In genomic region chr7:74386257-74386656, GRCm38 (mm10) we compare ENCODE assay signal across 9 mouse cellular contexts.
DNase-seq lines count a peak whose midpoint lies in the region; ATAC-seq and TF ChIP-seq lines count a peak whose summit lies in the region.
"Had no signal": no experiment of that assay in that cellular context is flagged by ENCODE, and none has a peak within 500 bp of the region (broad histone marks: within the 10 kb centered on the region; RNA-seq: fewer than 3 reads in every experiment).

No protein-coding gene starts in this region.

- POLR2A ChIA-PET in Patski (lab: Charles Lee), result no interaction called here

- no peaks in the 10 kb centered on the region for H3K9me3 ChIP-seq in hindbrain, embryonic 16.5 days (ENCODE audit: control insufficient read depth, low read length)
- H3K9me3 ChIP-seq in hindbrain, embryonic 10.5 days, result no peaks in the 10 kb centered on the region

- H3K27ac ChIP-seq in hindbrain, embryonic 16.5 days (ENCODE audit: low read depth, low read length), result no peak overlapping the region
- H3K27ac ChIP-seq in hindbrain, embryonic 10.5 days, result no peak overlapping the region
- H3K27ac ChIP-seq: macrophage had no signal

- no peak overlapping the region for H3K4me3 ChIP-seq in hindbrain, embryonic 16.5 days (ENCODE audit: low read length)
- no peak overlapping the region for H3K4me3 ChIP-seq in hindbrain, embryonic 10.5 days

- TF ChIP-seq CTCF in Patski (IDR thresholded peaks at IDR 0.05), result no peak

- WGBS in hindbrain, embryonic 16.5 days, result 62% methylated on average over 5 of the region's 5 CpGs
- WGBS in hindbrain, embryonic 10.5 days, result 84% methylated on average over 5 of the region's 5 CpGs

- no peak overlapping the region for H3K4me2 ChIP-seq in hindbrain, embryonic 16.5 days (ENCODE audit: low read length)

- no peaks in the 10 kb centered on the region for H3K36me3 ChIP-seq in hindbrain, embryonic 16.5 days (ENCODE audit: control insufficient read depth, insufficient read depth, low read length)
- no peaks in the 10 kb centered on the region for H3K36me3 ChIP-seq in hindbrain, embryonic 10.5 days

- H3K9ac ChIP-seq in hindbrain, embryonic 16.5 days (ENCODE audit: low read depth, low read length), result no peak overlapping the region

- DNase-seq in hindbrain, embryonic 10.5 days (ENCODE audit: low spot score), result no peak
- DNase-seq in MN1 (ENCODE audit: low spot score) (peak; percentile 83), Patski (ENCODE audit: low read depth, low spot score) (no peak)
- DNase-seq in heart, postnatal 10 days, result peak; percentile 59 to 61
- no peak for DNase-seq in thymus, postnatal 25 days
- no peak for DNase-seq in gastrocnemius, postnatal 25 days

- intact Hi-C loops in heart, postnatal 10 days (cut with DNase I), result no loop called here

- in situ Hi-C loops in Patski (cut with MboI; ENCODE audit: low pct_unique_long_range_greater_than_20kb), result no loop called here

- H3K27me3 ChIP-seq in hindbrain, embryonic 16.5 days (replicated peaks; ENCODE audit: control insufficient read depth, insufficient read depth, low read length), result no peaks in the 10 kb centered on the region
- H3K27me3 ChIP-seq in hindbrain, embryonic 10.5 days (ENCODE audit: insufficient read depth, poor library complexity, severe bottlenecking), result no peaks in the 10 kb centered on the region
- H3K27me3 ChIP-seq in Patski, result no peaks in the 10 kb centered on the region

- CTCF ChIA-PET in Patski (lab: Charles Lee), result interaction anchor here (0.9 to 1.9 kb wide), 3 partner anchors 14 to 38 kb away, joined by 3 to 5 read pairs (median 3); no protein-coding TSS in a partner anchor

- ATAC-seq in hindbrain, embryonic 16.5 days, result peak; percentile 62
- ATAC-seq in Patski, result peak; percentile 26
- ATAC-seq in inflammation-experienced regulatory T-cells, adult 6 months, result no peak

- no peaks in the 10 kb centered on the region; the same call in 1 of the 2 replicates for H3K4me1 ChIP-seq in hindbrain, embryonic 16.5 days (ENCODE audit: control insufficient read depth, insufficient read depth, low read depth, low read length)
- 0 out of 2 replicates have a peak, but pooled peaks cover 9% of the 10 kb centered on the region for H3K4me1 ChIP-seq in hindbrain, embryonic 10.5 days (replicated peaks)

Comparison
In these comparisons a context has a peak if more than half of its experiments do, and no peak if none do; other contexts are left out.
1. DNase-seq: peak in MN1 (single experiment) and heart, postnatal 10 days (2 of 2); none in hindbrain, embryonic 10.5 days (single experiment), Patski (single experiment), thymus, postnatal 25 days (single experiment) and gastrocnemius, postnatal 25 days (single experiment).